Mouse (Mus musculus) kidney, embryonic 14.5 days (tissue): ENCODE results near the gene Gm7544. TPM values are rescaled to one million over a fixed set of nuclear protein-coding genes. Genes with fewer than 3 reads are reported as not detected.

Experiments used
- polyA plus RNA-seq: library from polyadenylated mRNA; unstranded; fragments of >200 nt; fragmentation: Nextera tagmentation; extraction: Ambion mirVana; gene quantifications from 2 replicates; pipeline ENCODE4 v1.2.1, GENCODE M21; 2014

The Gm7544 gene
- polyA plus RNA-seq, 1 experiment from 2014 or later: not detected

Other genes starting within 250 kb of the Gm7544 start
- 238 and 239 TPM in 2 replicates for gene Mff, start 231.1 kb downstream of the Gm7544 start, polyA plus RNA-seq
- 3.8 TPM in 2 replicates for gene Tm4sf20, start 187.6 kb downstream of the Gm7544 start, polyA plus RNA-seq
- gene Gm47791, start 184.8 kb downstream of the Gm7544 start, polyA plus RNA-seq: not detected in 2 replicates
- gene Agfg1, start 116.5 kb downstream of the Gm7544 start, polyA plus RNA-seq: 27.9 and 47.8 TPM in 2 replicates
- gene A030005L19Rik, start 42.7 kb downstream of the Gm7544 start, polyA plus RNA-seq: 0.33 TPM in 1 of 2 replicates, not detected in the other
- not detected in 2 replicates for gene A030014E15Rik, start 31.1 kb downstream of the Gm7544 start, polyA plus RNA-seq
- not detected in 2 replicates for gene Gm6217, start 24.6 kb downstream of the Gm7544 start, polyA plus RNA-seq
- gene A030003K21Rik, start 12.6 kb downstream of the Gm7544 start, polyA plus RNA-seq: not detected in 2 replicates
- not detected in 2 replicates for gene Gm47955, start 4.3 kb upstream of the Gm7544 start, polyA plus RNA-seq
- not detected in 2 replicates for gene Gm47959, start 44.5 kb upstream of the Gm7544 start, polyA plus RNA-seq
- gene Slc19a3, start 82.4 kb upstream of the Gm7544 start, polyA plus RNA-seq: 0.74 and 1.4 TPM in 2 replicates
- not detected in 2 replicates for gene Krtap28-10, start 86.5 kb upstream of the Gm7544 start, polyA plus RNA-seq
- not detected in 2 replicates for gene Gm47969, start 88.9 kb upstream of the Gm7544 start, polyA plus RNA-seq
- gene A030005K14Rik, start 103.4 kb upstream of the Gm7544 start, polyA plus RNA-seq: not detected in 2 replicates
- gene Krtap28-13, start 104.9 kb upstream of the Gm7544 start, polyA plus RNA-seq: not detected in 2 replicates
- gene Ccl20, start 160.8 kb upstream of the Gm7544 start, polyA plus RNA-seq: 1.2 and 1.4 TPM in 2 replicates
- 0.36 TPM in 1 of 2 replicates, not detected in the other for gene Daw1, start 203.7 kb upstream of the Gm7544 start, polyA plus RNA-seq